Mouse (Mus musculus) forebrain, embryonic 16.5 days (tissue): Measurements from ENCODE around the gene Ncoa5. TPM values are rescaled to one million over a fixed set of nuclear protein-coding genes. Genes with fewer than 3 reads are reported as not detected.

Experiments
- ATAC-seq: fragments of 200-750 bp; cut with Nextera tagmentation; 2 replicates; pipeline ENCODE4 v1.8.0; 2017; ENCODE audit warnings: mild to moderate bottlenecking, moderate library complexity
- H3K27ac ChIP-seq: fragments of 300-500 bp; sonication (generic); 2 replicates; pipeline ENCODE4 v1.5.1; 2014; ENCODE audit warnings: low read length, control low read depth
- H3K27me3 ChIP-seq: fragments of 300-500 bp; sonication (generic); replicated peaks from 2 replicates; pipeline ENCODE4 v1.6.1; 2014; ENCODE audit warnings: low read length; ENCODE audit not compliant: control insufficient read depth, insufficient read depth
- H3K36me3 ChIP-seq: fragments of 300-500 bp; sonication (generic); 2 replicates; pipeline ENCODE4 v1.6.1; 2014; ENCODE audit not compliant: control insufficient read depth, insufficient read depth
- H3K4me1 ChIP-seq: fragments of 300-500 bp; sonication (generic); replicated peaks from 2 replicates; pipeline ENCODE4 v1.6.1; 2014; ENCODE audit warnings: low read length; ENCODE audit not compliant: control insufficient read depth, insufficient read depth
- H3K4me2 ChIP-seq: fragments of 300-500 bp; sonication (generic); 2 replicates; pipeline ENCODE4 v1.6.1; 2014; ENCODE audit warnings: mild to moderate bottlenecking, low read length, control low read depth
- H3K4me3 ChIP-seq: fragments of 300-500 bp; sonication (generic); replicated peaks from 2 replicates; pipeline ENCODE4 v1.5.1; 2014; ENCODE audit warnings: mild to moderate bottlenecking, low read length, control low read depth
- H3K9ac ChIP-seq: fragments of 300-500 bp; sonication (generic); replicated peaks from 2 replicates; pipeline ENCODE4 v1.6.1; 2014; ENCODE audit warnings: low read depth, low read length, control low read depth
- H3K9me3 ChIP-seq: fragments of 300-500 bp; sonication (generic); 2 replicates; pipeline ENCODE4 v1.6.1; 2016; ENCODE audit warnings: low read length; ENCODE audit not compliant: control insufficient read depth
- WGBS: fragments of 180-500 bp; shearing (Covaris S2); extraction: QIAGEN DNeasy Blood & Tissue Kit; methylation state at CpG from one replicate; pipeline ENCODE4 v1.1.7; 2014; 5-methylcytosine and 5-hydroxymethylcytosine counted together
- polyA plus RNA-seq: library from polyadenylated mRNA; unstranded; fragments of >200 nt; fragmentation: Nextera tagmentation; extraction: Ambion mirVana; gene quantifications from 2 replicates; pipeline ENCODE4 v1.2.1, GENCODE M21; 2015

Gene Ncoa5
- polyA plus RNA-seq, 1 experiment from 2014 or later, result 138 TPM

DNA sequence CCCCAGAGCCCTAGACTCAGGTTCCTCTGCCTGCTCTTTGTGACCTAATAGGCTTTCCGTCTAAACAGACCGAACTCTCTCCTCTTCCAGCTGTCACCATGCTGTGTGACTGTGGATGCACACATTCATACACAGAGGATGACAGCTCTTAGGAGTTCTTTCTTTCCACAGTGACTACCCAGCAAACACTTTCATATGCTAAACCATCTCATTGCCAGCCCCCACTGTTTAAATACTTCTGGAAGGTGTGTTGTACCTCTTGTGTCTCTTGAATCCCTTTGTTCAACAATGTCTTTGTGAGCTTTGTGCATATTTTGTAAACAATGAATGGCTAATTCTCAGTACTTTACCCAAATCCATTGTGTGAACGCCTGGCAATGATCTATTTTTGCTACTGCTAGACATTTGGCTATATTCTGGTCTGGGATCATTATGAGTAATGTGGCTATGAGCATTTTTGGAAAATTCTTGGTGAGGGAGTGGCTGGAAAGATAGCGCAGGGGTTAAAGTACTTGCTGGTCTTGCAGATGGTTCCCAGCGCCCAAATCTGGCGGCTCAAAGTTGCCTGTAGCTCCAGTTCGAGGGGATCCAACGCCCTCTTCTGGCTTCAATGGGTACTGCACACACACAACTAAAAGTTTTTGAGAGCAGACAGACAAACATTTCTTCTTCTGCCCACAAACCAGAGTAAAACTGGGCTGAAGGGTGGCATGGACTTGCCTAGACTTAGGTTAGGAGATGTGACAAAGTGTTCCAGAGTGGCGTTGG lies 76.9 kb downstream of the Ncoa5 start:
- Histone ChIP-seq H3K9ac (no peak overlapping the region), H3K4me1 (peaks cover 4% of the 10 kb centered on the region), H3K4me2 (no peak overlapping the region), H3K27me3 (peaks cover 7% of the 10 kb centered on the region), H3K4me3 (no peak overlapping the region), H3K27ac (no peak overlapping the region), H3K9me3 (no peaks in the 10 kb centered on the region), H3K36me3 (no peaks in the 10 kb centered on the region)
- ATAC-seq, result no peak
- WGBS, result 67% methylated on average over 9 of the region's 9 CpGs

- no peaks in the 10 kb centered on the region for H3K36me3 ChIP-seq
- no peak overlapping the region for H3K27ac ChIP-seq
- 62% methylated on average over 5 of the region's 5 CpGs for WGBS
- ATAC-seq, result no peak
- no peak overlapping the region for H3K9ac ChIP-seq
- peaks cover 18% of the 10 kb centered on the region for H3K27me3 ChIP-seq
- H3K4me1 ChIP-seq, result peaks cover 4% of the 10 kb centered on the region
- no peaks in the 10 kb centered on the region for H3K9me3 ChIP-seq
- H3K4me3 ChIP-seq, result no peak overlapping the region
- no peak overlapping the region for H3K4me2 ChIP-seq
Observed at GRCm38 (mm10) chr2:164956195-164956594, 78.5 kb downstream of the Ncoa5 start.

DNA sequence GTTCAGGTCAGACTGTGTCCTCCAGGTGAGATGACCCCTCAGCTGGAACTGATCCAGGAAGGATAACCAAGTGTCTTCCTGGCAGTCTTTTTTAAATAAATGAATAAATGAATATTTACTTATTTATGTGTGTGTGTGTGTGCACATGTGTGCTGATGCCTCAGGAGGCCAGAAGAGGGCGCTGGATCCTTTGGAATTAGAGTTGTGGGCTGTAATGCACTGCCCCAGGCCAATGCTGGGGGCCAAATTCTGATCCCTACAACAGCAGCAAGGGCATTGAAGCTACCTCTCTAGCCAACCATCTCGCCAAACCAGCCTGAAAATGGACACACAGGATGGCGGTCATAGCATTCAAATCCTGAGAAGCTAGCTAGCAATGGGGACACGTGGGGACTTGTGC lies 78.9 kb downstream of the Ncoa5 start:
- Histone ChIP-seq H3K4me3 (no peak overlapping the region), H3K27ac (no peak overlapping the region), H3K9me3 (no peaks in the 10 kb centered on the region), H3K27me3 (peaks cover 23% of the 10 kb centered on the region), H3K9ac (no peak overlapping the region), H3K4me1 (peaks cover 4% of the 10 kb centered on the region), H3K36me3 (no peaks in the 10 kb centered on the region), H3K4me2 (no peak overlapping the region)
- ATAC-seq, result no peak
- WGBS, result 64% methylated on average over 4 of the region's 4 CpGs

DNA sequence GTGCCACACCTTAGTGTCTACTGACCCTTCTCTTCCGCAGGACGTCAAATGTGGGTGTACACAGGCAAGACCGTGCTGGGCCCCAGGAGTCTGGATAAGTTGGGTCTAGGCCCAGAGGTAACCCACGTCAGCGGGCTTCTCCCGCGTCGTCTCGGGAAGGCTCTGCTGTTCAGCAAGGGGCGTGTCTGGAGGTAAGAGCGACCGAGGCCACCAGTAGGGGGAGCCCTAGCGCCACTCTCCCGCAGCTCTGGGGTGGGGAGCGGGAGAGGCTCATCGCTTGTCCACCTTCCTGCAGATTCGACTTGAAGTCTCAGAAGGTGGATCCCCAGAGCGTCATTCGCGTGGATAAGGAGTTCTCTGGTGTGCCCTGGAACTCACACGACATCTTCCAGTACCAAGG lies 81.4 kb downstream of the Ncoa5 start:
- Histone ChIP-seq H3K4me1 (peaks cover 4% of the 10 kb centered on the region), H3K27me3 (peaks cover 47% of the 10 kb centered on the region), H3K36me3 (no peaks in the 10 kb centered on the region), H3K4me2 (no peak overlapping the region; the same call in 1 of the 2 replicates), H3K9me3 (no peaks in the 10 kb centered on the region), H3K27ac (no peak overlapping the region), H3K9ac (no peak overlapping the region), H3K4me3 (no peak overlapping the region)
- ATAC-seq, result peak; percentile 85
- WGBS, result under 1% methylated on average over 21 of the region's 21 CpGs

DNA sequence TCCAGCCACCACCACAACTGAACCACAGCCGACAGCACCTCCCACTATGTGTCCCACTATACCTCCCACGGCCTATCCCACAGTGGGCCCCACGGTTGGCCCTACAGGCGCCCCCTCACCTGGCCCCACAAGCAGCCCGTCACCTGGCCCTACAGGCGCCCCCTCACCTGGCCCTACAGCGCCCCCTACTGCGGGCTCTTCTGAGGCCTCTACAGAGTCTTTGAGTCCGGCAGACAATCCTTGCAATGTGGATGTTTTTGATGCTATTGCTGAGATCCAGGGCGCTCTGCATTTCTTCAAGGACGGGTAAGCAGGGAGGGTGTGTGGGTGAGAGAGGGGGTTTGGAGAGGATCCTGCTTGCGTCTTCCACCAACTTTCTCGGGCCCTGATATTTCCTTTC lies 82.2 kb downstream of the Ncoa5 start:
- Histone ChIP-seq H3K36me3 (no peaks in the 10 kb centered on the region), H3K9me3 (no peaks in the 10 kb centered on the region), H3K9ac (no peak overlapping the region), H3K4me2 (no peak overlapping the region), H3K4me3 (no peak overlapping the region), H3K27ac (no peak overlapping the region), H3K27me3 (peaks cover 55% of the 10 kb centered on the region), H3K4me1 (peaks cover 4% of the 10 kb centered on the region)
- no peak for ATAC-seq
- WGBS, result 35% methylated on average over 13 of the region's 13 CpGs

- H3K9ac ChIP-seq, result no peak overlapping the region
- peaks cover 55% of the 10 kb centered on the region for H3K27me3 ChIP-seq
- 82% methylated on average over 4 of the region's 4 CpGs for WGBS
- no peaks in the 10 kb centered on the region for H3K36me3 ChIP-seq
- H3K27ac ChIP-seq, result no peak overlapping the region
- ATAC-seq, result no peak
- H3K4me1 ChIP-seq, result peaks cover 4% of the 10 kb centered on the region
- no peaks in the 10 kb centered on the region for H3K9me3 ChIP-seq
- H3K4me3 ChIP-seq, result no peak overlapping the region
- no peak overlapping the region for H3K4me2 ChIP-seq
Observed at GRCm38 (mm10) chr2:164951745-164952144, 82.9 kb downstream of the Ncoa5 start.

- no peak for ATAC-seq
- 26% methylated on average over 13 of the region's 13 CpGs for WGBS
- Histone ChIP-seq H3K9ac (no peak overlapping the region), H3K36me3 (no peaks in the 10 kb centered on the region), H3K27me3 (peaks cover 52% of the 10 kb centered on the region), H3K4me1 (peaks cover 4% of the 10 kb centered on the region), H3K27ac (no peak overlapping the region), H3K9me3 (no peaks in the 10 kb centered on the region), H3K4me3 (no peak overlapping the region), H3K4me2 (no peak overlapping the region)
Observed at GRCm38 (mm10) chr2:164950501-164950900, 84.2 kb downstream of the Ncoa5 start.

Other genes starting within 250 kb of the Ncoa5 start
- 26.0 and 35.6 TPM in 2 replicates for gene Snx21, start 249.0 kb downstream of the Ncoa5 start, polyA plus RNA-seq
- gene Acot8, start 230.0 kb downstream of the Ncoa5 start, polyA plus RNA-seq, result 16.3 and 19.3 TPM in 2 replicates
- gene Zswim3, start 229.8 kb downstream of the Ncoa5 start, polyA plus RNA-seq, result 14.8 and 15.4 TPM in 2 replicates
- gene Zswim1, start 212.2 kb downstream of the Ncoa5 start, polyA plus RNA-seq, result 24.2 and 26.8 TPM in 2 replicates
- 0.47 TPM in 1 of 2 replicates, not detected in the other for gene Spata25, start 206.3 kb downstream of the Ncoa5 start, polyA plus RNA-seq
- 98.9 and 102 TPM in 2 replicates for gene Ctsa, start 202.0 kb downstream of the Ncoa5 start, polyA plus RNA-seq
- 5.9 and 7.0 TPM in 2 replicates for gene Neurl2, start 201.4 kb downstream of the Ncoa5 start, polyA plus RNA-seq
- 45.7 and 63.9 TPM in 2 replicates for gene Pltp, start 177.2 kb downstream of the Ncoa5 start, polyA plus RNA-seq
- gene Pcif1, start 155.6 kb downstream of the Ncoa5 start, polyA plus RNA-seq, result 79.3 and 93.7 TPM in 2 replicates
- gene Zfp335, start 123.1 kb downstream of the Ncoa5 start, polyA plus RNA-seq, result 16.2 and 19.9 TPM in 2 replicates
- 16.9 and 20.6 TPM in 2 replicates for gene Mmp9, start 94.1 kb downstream of the Ncoa5 start, polyA plus RNA-seq
- gene Slc12a5, start 74.1 kb downstream of the Ncoa5 start, polyA plus RNA-seq, result 13.1 and 22.4 TPM in 2 replicates
- 5.0 and 6.2 TPM in 2 replicates for gene Cd40, start 20.8 kb upstream of the Ncoa5 start, polyA plus RNA-seq
- not detected in 2 replicates for gene 1700025C18Rik, start 55.9 kb upstream of the Ncoa5 start, polyA plus RNA-seq
- gene Cdh22, start 200.0 kb upstream of the Ncoa5 start, polyA plus RNA-seq, result 3.7 and 5.6 TPM in 2 replicates